Mouse (Mus musculus) left cerebral cortex, postnatal 10 days (tissue): ENCODE measurements around the gene Atcay. TPM values are rescaled to one million over a fixed set of nuclear protein-coding genes. Genes with fewer than 3 reads are reported as not detected.
"Not testable (repeated sequence)": the region's sequence is repeated elsewhere in the genome, so short reads cannot be mapped to it uniquely, and the experiment has no call there.

Source experiments
- DNase-seq, 2 experiments: peaks; one replicate each; pipeline ENCODE4 v3.0.0; 2021 to 2022; ENCODE audit warnings: low spot score in 2 of 2, mixed read lengths in 1 of 2; ENCODE audit errors: extremely low spot score in 1 of 2
- intact Hi-C: fragments of 180-260 bp; cut with DNase I; formaldehyde crosslinking; loops from one replicate; pipeline ENCODE4 v1.15.1; 2025
- microRNA-seq: library from miRNA; unstranded; fragments of <30 nt; microRNA quantifications from one replicate; pipeline ENCODE4 v1.2.0, GENCODE M21; 2022
- total RNA-seq, 2 experiments: library from RNA; stranded (reverse); gene quantifications; 2 replicates each; pipeline ENCODE4 v1.2.3; 2021

The Atcay gene
- total RNA-seq, 2 experiments from 2014 or later = 209 to 222 TPM

DNA sequence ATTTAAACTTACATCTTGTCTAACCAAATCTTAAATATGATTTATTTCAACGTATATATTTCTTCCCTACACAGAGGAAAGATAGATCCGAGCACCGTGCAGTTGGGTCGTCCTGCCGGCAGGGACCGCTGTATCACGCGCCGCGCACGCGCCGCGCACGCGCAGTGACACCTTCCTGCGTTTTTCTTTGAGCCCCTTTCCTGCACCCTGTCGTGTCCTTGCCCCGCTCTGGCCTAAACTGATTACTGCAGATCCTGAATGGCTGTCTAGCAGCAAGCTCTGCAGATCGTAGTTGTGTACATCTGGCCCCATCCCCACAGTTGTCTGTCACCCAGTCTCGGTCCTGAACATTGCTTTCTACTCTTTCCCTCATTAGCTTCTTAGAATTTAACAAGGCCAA is 57.5 kb downstream of the Atcay start:
- DNase-seq = peak; percentile 76 to 87
- intact Hi-C loops = no loop called here

DNA sequence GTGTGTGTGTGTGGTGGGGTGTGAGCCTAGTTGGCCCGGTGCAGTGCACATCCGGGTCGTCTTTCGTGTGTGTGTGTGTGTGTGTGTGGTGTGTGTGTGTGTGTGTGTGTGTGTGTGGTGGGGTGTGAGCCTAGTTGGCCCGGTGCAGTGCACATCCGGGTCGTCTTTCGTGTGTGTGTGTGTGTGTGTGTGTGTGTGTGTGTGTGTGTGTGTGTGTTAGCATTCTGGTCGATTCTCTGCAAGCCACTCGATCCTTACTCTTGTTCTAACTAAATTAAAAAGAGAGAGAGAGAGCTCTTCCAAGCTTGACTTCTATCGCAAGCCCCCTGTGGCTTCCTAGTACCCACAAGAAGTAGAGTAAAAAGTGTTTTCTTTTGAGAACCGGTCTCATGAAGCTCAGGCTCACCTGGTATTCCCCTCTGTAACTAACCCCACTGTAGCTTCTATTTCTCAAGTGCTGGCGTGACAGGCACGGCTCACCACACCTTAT is 61.2 kb downstream of the Atcay start:
- intact Hi-C loops = not testable (repeated sequence)
- peak in 1 of 2 experiments; percentile 57 for DNase-seq

DNA sequence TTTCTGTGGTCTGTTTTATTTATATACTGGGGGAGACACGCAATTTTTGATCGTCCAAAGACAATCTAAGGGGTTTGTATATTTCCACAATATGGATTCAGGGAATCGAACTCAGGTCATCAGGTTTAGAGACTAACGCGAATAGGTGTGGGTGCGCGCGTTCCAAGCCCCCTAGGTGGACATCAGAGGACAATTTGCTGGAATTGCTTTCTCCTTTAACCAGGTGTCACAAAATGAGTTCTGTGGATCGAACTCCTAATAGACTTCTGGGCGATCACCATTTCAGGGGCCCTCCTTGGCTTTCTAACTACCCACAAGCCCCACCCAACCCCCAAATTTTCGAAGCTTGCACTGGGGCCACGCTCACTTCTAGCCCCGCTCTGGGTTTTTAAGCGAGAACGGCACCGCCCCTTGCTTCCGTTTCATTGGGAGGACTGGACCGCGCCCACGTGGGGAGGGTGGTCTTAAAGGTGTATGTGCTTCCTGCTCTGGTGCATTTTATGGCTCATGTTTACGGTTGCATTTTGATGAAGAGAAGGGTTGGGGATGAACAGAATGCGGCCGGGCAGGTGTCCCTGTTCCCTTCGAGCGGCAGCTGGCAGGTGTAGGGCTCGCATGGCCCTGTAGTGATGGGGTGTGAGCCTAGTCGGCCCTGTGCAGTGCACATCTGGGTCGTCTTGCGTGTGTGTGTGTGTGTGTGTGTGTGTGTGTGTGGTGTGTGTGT is 62.0 kb downstream of the Atcay start:
- intact Hi-C loops = no loop called here

DNA sequence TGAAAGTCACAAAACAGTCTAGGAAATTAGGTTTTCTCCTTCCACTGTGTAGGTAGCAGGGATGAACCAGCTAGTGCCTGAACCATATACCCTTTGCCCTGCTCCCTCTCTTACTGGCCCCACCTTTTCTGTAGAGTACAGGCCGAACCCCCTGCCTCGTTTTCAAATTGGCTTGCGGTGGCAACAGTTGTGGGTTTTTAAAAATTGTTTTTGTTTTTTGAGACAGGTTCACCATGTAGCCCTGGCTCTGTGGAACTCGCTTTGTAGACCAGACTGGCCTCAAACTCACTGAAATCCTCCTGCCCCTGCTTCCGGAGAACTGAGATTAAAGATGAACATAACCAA is 62.6 kb downstream of the Atcay start:
- intact Hi-C loops = no loop called here
- DNase-seq = no peak

More for the DNA sequence above, 62.0 kb downstream of the Atcay start:
- DNase-seq = peak; percentile 69 to 92

DNA sequence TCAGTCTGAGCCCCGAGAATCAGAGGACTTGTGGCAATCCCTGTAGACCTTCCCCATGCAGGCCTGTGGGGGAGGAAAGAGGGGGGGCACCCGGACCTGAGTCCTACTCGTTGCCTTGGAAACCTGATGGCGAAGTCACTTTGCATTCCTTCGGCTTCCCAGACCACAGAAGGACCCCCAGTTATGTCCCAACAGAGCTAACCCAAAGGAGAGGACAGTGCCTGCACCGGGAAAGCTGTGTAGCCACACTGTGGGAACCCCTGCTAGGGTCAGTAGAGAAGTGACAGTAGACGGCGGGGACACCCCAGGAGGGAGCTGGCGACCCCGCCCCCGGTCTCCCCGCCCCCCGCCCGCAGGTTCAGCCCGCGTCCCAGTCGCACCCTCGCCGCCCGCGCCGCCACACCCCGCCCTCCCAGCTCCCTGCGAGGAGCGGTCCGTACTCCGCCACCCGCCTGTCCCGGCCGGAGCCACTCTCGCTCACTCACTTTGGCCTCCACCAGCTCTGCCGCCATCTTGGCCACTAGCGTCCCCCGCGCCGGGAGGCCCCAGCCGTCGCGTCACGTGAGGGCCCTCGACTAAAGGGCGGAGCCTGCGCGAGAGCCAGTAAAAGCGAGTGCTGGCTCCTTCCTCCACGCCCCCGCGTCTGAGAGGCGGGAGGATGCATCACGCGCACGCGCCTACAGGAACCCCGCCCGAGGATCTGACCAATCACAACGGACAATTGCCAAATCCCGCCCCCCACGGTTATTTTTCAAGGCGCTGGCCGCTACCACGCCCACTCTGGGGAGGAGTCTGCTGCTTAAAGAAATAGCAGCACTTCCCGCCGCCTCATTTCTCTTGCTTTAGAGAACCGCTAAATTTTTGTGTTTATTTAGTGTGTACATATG is 63.2 kb downstream of the Atcay start, which contains the start of gene Pias4:
Gene Pias4, minus strand, starts transcription at position 724 of the 887 bp plus-strand sequence.
- intact Hi-C loops = no loop called here
- peak; percentile 100 for DNase-seq

DNA sequence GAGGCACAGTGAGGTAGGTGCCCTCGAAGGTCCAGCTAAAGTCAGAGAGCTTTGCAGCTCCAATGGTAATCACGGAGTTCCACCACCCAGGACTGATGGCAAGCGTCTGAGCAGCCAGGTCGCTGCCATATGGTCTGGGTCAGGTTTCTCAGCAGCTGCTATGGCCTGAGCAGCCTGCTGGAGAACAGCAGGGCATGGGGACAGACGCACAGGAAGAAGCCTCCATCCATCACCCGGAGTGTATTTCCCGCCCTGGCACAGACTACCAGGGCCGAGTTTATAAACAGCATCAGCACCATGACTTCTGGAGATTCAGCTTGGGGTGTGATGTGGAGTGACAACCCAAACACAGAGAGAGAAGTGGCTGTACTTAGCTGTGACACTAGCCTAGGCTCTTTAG is 65.5 kb downstream of the Atcay start:
- intact Hi-C loops = no loop called here
- no peak for DNase-seq

DNA sequence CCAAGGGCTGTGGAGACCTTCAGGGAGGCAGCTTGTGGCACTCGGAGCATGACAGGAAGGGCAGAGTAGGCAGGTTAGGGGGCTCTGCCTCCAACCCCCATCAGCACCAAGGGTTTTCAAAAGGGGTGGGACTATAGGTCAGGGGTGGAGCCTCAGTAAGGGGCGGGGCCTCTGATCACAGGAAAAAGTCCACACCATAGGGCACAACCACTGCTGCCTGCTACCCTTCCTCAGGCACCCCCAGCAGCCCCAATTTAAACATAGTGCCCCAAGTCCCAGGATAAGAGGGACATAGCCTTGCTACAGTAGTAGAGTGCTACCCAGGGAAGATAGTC is 68.3 kb downstream of the Atcay start:
- DNase-seq = no peak
- intact Hi-C loops = no loop called here

DNA sequence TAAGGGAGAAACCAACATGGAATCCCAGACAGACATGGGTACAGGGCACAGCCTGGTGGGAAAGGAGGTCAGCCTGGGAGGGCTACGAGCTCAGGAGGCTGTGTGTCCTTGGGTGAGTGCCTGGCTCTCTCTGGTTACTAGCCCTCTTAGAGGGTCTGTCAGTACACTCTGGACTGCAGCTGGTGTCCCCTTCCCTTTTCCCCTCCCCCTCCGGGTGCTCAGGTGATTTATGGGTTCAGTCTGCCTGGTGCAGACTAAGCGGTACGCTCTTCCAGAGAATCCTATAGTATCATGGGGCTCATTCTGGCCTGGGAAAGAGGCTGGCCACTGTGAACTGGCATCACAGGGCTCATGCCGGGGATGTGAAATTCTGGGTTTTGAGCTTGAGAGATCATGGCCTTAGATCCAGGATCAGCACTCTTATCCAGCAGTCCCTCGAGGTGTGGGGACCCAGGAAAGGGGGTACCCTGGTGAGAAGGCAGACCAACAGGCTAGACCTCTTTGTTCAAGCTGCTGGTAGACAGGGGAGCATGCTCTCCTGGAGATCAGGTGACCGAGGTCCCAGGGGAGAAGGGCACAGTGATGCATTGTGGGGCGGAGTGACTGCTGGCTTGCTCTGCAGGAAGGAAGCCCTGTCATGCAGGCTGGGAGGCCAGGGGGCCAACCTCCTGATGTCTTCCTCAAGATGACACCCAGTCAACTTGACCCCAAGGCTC is 68.9 kb downstream of the Atcay start:
- intact Hi-C loops = no loop called here
- no peak for DNase-seq

DNA sequence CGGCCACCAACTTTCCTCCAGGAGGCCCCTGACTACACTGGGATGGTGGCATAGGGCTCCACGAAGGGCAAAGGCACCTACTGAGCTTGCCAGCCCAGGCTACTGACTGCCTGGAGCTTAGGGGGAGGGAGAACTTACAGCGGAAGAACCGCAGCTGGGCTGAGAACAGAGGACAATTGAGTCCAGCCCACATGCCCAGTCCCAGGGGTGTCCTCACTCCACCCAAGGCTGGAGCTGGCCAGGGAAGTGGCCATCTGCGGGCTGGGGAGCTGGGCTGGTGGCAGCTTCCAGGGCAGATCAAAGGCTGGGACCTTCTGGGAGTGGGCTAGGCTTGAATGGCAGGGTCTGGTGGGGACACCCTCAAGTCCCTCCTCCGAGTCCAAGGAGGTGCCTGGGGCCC is 75.9 kb downstream of the Atcay start:
- DNase-seq = peak in 1 of 2 experiments; percentile 47
- intact Hi-C loops = no loop called here

Small RNA genes within 50 kb of the gene (microRNA-seq; reads per million reads assigned to microRNA genes)
- gene Mir3057 = 43.1 reads per million, percentile 49 among the genes with 10 or more reads in this experiment

Other genes with a start within 250 kb of the Atcay start
- gene Gng7, start 215.9 kb downstream of the Atcay start, total RNA-seq = 100 to 1,000 TPM; 127 to 166 TPM
- gene Diras1, start 205.2 kb downstream of the Atcay start, total RNA-seq = 100 to 1,000 TPM; 105 to 120 TPM
- 10 to 100 TPM; 65.2 to 67.8 TPM for gene Slc39a3, start 193.4 kb downstream of the Atcay start, total RNA-seq
- 100 to 1,000 TPM; 187 to 196 TPM for gene Sgta, start 170.7 kb downstream of the Atcay start, total RNA-seq
- gene Thop1, start 160.8 kb downstream of the Atcay start, total RNA-seq = 10 to 100 TPM; 53.8 to 54.9 TPM
- under 1 TPM; 0.28 to 0.30 TPM for gene Creb3l3, start 132.0 kb downstream of the Atcay start, total RNA-seq
- 100 to 1,000 TPM; 127 to 130 TPM for gene Map2k2, start 124.9 kb downstream of the Atcay start, total RNA-seq
- gene Zbtb7a, start 95.6 kb downstream of the Atcay start, total RNA-seq = 10 to 100 TPM; 38.7 to 42.6 TPM
- gene Pias4, start 62.9 kb downstream of the Atcay start, total RNA-seq = 10 to 100 TPM; 24.3 to 25.8 TPM
- gene Eef2, start 54.2 kb downstream of the Atcay start, total RNA-seq = 1,000 to 10,000 TPM; 1,077 to 1,083 TPM
- 10 to 100 TPM; 64.1 to 72.7 TPM for gene Dapk3, start 47.8 kb downstream of the Atcay start, total RNA-seq
- gene 4930442H23Rik, start 47.0 kb downstream of the Atcay start, total RNA-seq = not detected
- not detected for gene Nmrk2, start 28.8 kb downstream of the Atcay start, total RNA-seq
- gene Zfr2, start 2.3 kb upstream of the Atcay start, total RNA-seq = 10 to 100 TPM; 62.2 to 63.5 TPM
- gene Matk, start 22.1 kb upstream of the Atcay start, total RNA-seq = 100 to 1,000 TPM; 223 to 225 TPM
- gene Mrpl54, start 36.1 kb upstream of the Atcay start, total RNA-seq = 10 to 100 TPM; 47.8 to 52.7 TPM
- gene Apba3, start 36.1 kb upstream of the Atcay start, total RNA-seq = 10 to 100 TPM; 23.7 to 32.6 TPM
- under 1 TPM; 0.39 to 0.49 TPM for gene Tjp3, start 60.7 kb upstream of the Atcay start, total RNA-seq
- 100 to 1,000 TPM; 336 to 340 TPM for gene Pip5k1c, start 62.1 kb upstream of the Atcay start, total RNA-seq
- gene Cactin, start 90.3 kb upstream of the Atcay start, total RNA-seq = 10 to 100 TPM; 26.4 to 26.7 TPM
- gene Tbxa2r, start 97.9 kb upstream of the Atcay start, total RNA-seq = 1 to 10 TPM; 1.1 to 2.1 TPM
- under 1 TPM; 0.39 to 0.49 TPM for gene Gipc3, start 112.4 kb upstream of the Atcay start, total RNA-seq
- gene Hmg20b, start 119.6 kb upstream of the Atcay start, total RNA-seq = 10 to 100 TPM; 18.3 to 20.3 TPM
- gene Mfsd12, start 126.7 kb upstream of the Atcay start, total RNA-seq = 10 to 100 TPM; 32.8 to 35.9 TPM
- 1 to 10 TPM; 1.2 to 1.7 TPM for gene 4930404N11Rik, start 135.0 kb upstream of the Atcay start, total RNA-seq
- gene Fzr1, start 147.7 kb upstream of the Atcay start, total RNA-seq = 10 to 100 TPM; 85.7 to 94.7 TPM
- 10 to 100 TPM; 79.3 to 83.5 TPM for gene Dohh, start 153.6 kb upstream of the Atcay start, total RNA-seq
- 1 to 10 TPM; 3.4 to 5.0 TPM for gene Gm48551, start 153.6 kb upstream of the Atcay start, total RNA-seq
- gene Gm48552, start 158.2 kb upstream of the Atcay start, total RNA-seq = 1 to 10 TPM; 2.5 to 3.5 TPM
- 1 to 10 TPM; 2.0 to 2.2 TPM for gene Smim24, start 162.2 kb upstream of the Atcay start, total RNA-seq
- 10 to 100 TPM; 40.7 to 44.6 TPM for gene Nfic, start 224.8 kb upstream of the Atcay start, total RNA-seq